Mouse (Mus musculus): Measurements from ENCODE around the gene Fnip2. TPM values are rescaled to one million over a fixed set of nuclear protein-coding genes. Genes with fewer than 3 reads are reported as not detected.

The Fnip2 gene
- polyA plus RNA-seq, 1 experiment from 2014 or later: 2.6 TPM

GRCm38 (mm10) chr3:79478880-79479279 lies 88.7 kb downstream of the Fnip2 start:
- H3K36me3 ChIP-seq (ENCODE audit: control insufficient read depth, insufficient read depth): peaks cover 24% of the 10 kb centered on the region
- no peaks in the 10 kb centered on the region for H3K27me3 ChIP-seq (ENCODE audit: control insufficient read depth, insufficient read depth, low read length)
- H3K4me3 ChIP-seq (ENCODE audit: low read length): no peak overlapping the region
- no peak overlapping the region for H3K27ac ChIP-seq (ENCODE audit: low read length)
- ATAC-seq (replicated peaks; ENCODE audit: extremely low read depth, insufficient read depth, low FRiP score): no peak
- no peak overlapping the region for H3K9ac ChIP-seq (ENCODE audit: low read length)
- H3K4me2 ChIP-seq (ENCODE audit: low read depth, low read length): no peak overlapping the region
- H3K4me1 ChIP-seq (ENCODE audit: control insufficient read depth, insufficient read depth, low read length): peaks cover 13% of the 10 kb centered on the region
- H3K9me3 ChIP-seq (replicated peaks; ENCODE audit: control insufficient read depth, low read length): peaks cover 5% of the 10 kb centered on the region
- 83% methylated on average over 4 of the region's 4 CpGs for WGBS

GRCm38 (mm10) chr3:79478400-79478799 lies 89.2 kb downstream of the Fnip2 start:
- H3K4me3 ChIP-seq (ENCODE audit: low read length): no peak overlapping the region
- no peak overlapping the region for H3K9ac ChIP-seq (ENCODE audit: low read length)
- H3K4me2 ChIP-seq (ENCODE audit: low read depth, low read length): no peak overlapping the region
- peaks cover 20% of the 10 kb centered on the region; the same call in 1 of the 2 replicates for H3K36me3 ChIP-seq (ENCODE audit: control insufficient read depth, insufficient read depth)
- WGBS: 75% methylated on average over 8 of the region's 8 CpGs
- no peaks in the 10 kb centered on the region for H3K27me3 ChIP-seq (ENCODE audit: control insufficient read depth, insufficient read depth, low read length)
- H3K4me1 ChIP-seq (ENCODE audit: control insufficient read depth, insufficient read depth, low read length): peaks cover 15% of the 10 kb centered on the region
- peaks cover 2% of the 10 kb centered on the region for H3K9me3 ChIP-seq (replicated peaks; ENCODE audit: control insufficient read depth, low read length)
- ATAC-seq (replicated peaks; ENCODE audit: extremely low read depth, insufficient read depth, low FRiP score): no peak
- H3K27ac ChIP-seq (ENCODE audit: low read length): no peak overlapping the region

- WGBS: 87% methylated on average over 2 of the region's 2 CpGs
- Histone ChIP-seq H3K9me3 (replicated peaks; ENCODE audit: control insufficient read depth, low read length) (no peaks in the 10 kb centered on the region), H3K4me1 (ENCODE audit: control insufficient read depth, insufficient read depth, low read length) (peaks cover 19% of the 10 kb centered on the region), H3K4me2 (ENCODE audit: low read depth, low read length) (no peak overlapping the region), H3K27me3 (ENCODE audit: control insufficient read depth, insufficient read depth, low read length) (no peaks in the 10 kb centered on the region), H3K9ac (ENCODE audit: low read length) (no peak overlapping the region), H3K27ac (ENCODE audit: low read length) (no peak overlapping the region; the same call in 1 of the 2 replicates), H3K36me3 (ENCODE audit: control insufficient read depth, insufficient read depth) (peaks cover 15% of the 10 kb centered on the region; the same call in 1 of the 2 replicates), H3K4me3 (ENCODE audit: low read length) (no peak overlapping the region)
- no peak for ATAC-seq (replicated peaks; ENCODE audit: extremely low read depth, insufficient read depth, low FRiP score)
Measured at GRCm38 (mm10) chr3:79475980-79476379, 91.6 kb downstream of the Fnip2 start.

- Histone ChIP-seq H3K4me2 (ENCODE audit: low read depth, low read length) (no peak overlapping the region), H3K4me1 (ENCODE audit: control insufficient read depth, insufficient read depth, low read length) (peaks cover 19% of the 10 kb centered on the region), H3K9ac (ENCODE audit: low read length) (no peak overlapping the region), H3K9me3 (replicated peaks; ENCODE audit: control insufficient read depth, low read length) (no peaks in the 10 kb centered on the region), H3K4me3 (ENCODE audit: low read length) (no peak overlapping the region), H3K36me3 (ENCODE audit: control insufficient read depth, insufficient read depth) (peaks cover 8% of the 10 kb centered on the region; the same call in 1 of the 2 replicates), H3K27ac (ENCODE audit: low read length) (peak overlapping the region; percentile 76), H3K27me3 (ENCODE audit: control insufficient read depth, insufficient read depth, low read length) (no peaks in the 10 kb centered on the region)
- ATAC-seq (replicated peaks; ENCODE audit: extremely low read depth, insufficient read depth, low FRiP score): peak; percentile 64; the same call in 1 of the 2 replicates
- WGBS: 59% methylated on average over 4 of the region's 4 CpGs
Measured at GRCm38 (mm10) chr3:79474911-79475310, 92.7 kb downstream of the Fnip2 start.

- ATAC-seq (replicated peaks; ENCODE audit: extremely low read depth, insufficient read depth, low FRiP score): no peak
- 80% methylated on average over 5 of the region's 5 CpGs for WGBS
- H3K4me1 ChIP-seq (ENCODE audit: control insufficient read depth, insufficient read depth, low read length): peaks cover 19% of the 10 kb centered on the region
- H3K36me3 ChIP-seq (ENCODE audit: control insufficient read depth, insufficient read depth): peaks cover 8% of the 10 kb centered on the region; the same call in 1 of the 2 replicates
- H3K27ac ChIP-seq (ENCODE audit: low read length): no peak overlapping the region
- H3K9me3 ChIP-seq (replicated peaks; ENCODE audit: control insufficient read depth, low read length): peaks cover 4% of the 10 kb centered on the region; the same call in 1 of the 2 replicates
- no peak overlapping the region for H3K9ac ChIP-seq (ENCODE audit: low read length)
- H3K4me3 ChIP-seq (ENCODE audit: low read length): no peak overlapping the region
- H3K27me3 ChIP-seq (ENCODE audit: control insufficient read depth, insufficient read depth, low read length): no peaks in the 10 kb centered on the region
- no peak overlapping the region for H3K4me2 ChIP-seq (ENCODE audit: low read depth, low read length)
Measured at GRCm38 (mm10) chr3:79472362-79472761, 95.2 kb downstream of the Fnip2 start.

DNA sequence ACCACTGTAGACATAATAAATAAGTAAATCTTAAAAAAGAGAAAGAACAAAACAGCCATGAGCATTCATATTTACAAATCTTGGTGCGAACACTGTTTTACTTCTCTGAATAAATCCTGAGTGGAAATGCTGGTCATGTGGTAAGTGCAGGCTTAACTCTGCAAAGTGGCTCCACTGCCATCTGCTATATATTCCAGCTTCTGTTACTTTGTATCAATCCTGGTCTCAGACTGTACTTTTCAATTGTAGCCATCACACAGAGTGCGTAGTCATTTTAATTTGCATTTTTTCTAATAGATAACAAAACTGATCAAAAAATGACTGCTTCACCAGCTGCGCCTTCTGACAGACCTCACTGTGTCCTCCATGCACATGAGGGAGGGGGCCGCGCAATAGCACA lies 98.2 kb downstream of the Fnip2 start:
- Histone ChIP-seq H3K36me3 (ENCODE audit: control insufficient read depth, insufficient read depth) (peaks cover 9% of the 10 kb centered on the region; the same call in 1 of the 2 replicates), H3K4me3 (ENCODE audit: low read length) (no peak overlapping the region), H3K4me1 (ENCODE audit: control insufficient read depth, insufficient read depth, low read length) (peaks cover 6% of the 10 kb centered on the region; the same call in 1 of the 2 replicates), H3K9ac (ENCODE audit: low read length) (no peak overlapping the region), H3K27me3 (ENCODE audit: control insufficient read depth, insufficient read depth, low read length) (no peaks in the 10 kb centered on the region), H3K27ac (ENCODE audit: low read length) (no peak overlapping the region), H3K9me3 (replicated peaks; ENCODE audit: control insufficient read depth, low read length) (peaks cover 4% of the 10 kb centered on the region; the same call in 1 of the 2 replicates), H3K4me2 (ENCODE audit: low read depth, low read length) (no peak overlapping the region)
- ATAC-seq (replicated peaks; ENCODE audit: extremely low read depth, insufficient read depth, low FRiP score): no peak
- WGBS: 99% methylated on average over 5 of the region's 5 CpGs

DNA sequence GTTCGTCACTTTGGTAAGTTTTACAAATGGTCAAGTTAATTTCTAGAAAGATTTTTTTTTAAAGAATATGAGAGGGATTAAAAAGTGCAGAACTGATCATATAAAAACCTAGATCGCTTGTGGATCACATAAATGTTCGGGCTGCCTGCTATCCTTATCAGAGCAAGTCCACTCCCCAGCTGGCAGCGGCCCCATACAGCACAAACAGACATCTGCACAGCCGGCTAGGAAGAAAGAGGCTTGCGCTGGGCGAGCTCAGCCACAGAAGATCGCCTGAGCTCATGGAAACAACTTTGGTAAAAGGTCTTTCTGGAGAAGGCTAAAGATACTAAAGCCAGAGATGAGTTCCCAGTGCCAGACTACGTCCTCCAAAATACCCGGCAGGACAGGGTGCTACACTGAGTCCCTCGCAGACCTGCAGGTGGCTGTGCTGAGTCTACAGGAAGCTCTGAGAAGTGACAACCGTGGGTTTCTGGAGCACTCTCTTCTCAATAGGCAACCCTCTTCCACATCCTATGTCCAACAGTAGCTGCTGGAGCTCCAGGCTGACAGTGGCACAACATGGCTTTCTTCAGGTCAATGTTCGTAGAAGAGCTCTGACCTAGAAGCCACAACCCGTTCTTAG lies 108.8 kb downstream of the Fnip2 start:
- H3K27me3 ChIP-seq (ENCODE audit: control insufficient read depth, insufficient read depth, low read length): no peaks in the 10 kb centered on the region
- WGBS: 68% methylated on average over 14 of the region's 14 CpGs
- H3K4me3 ChIP-seq (ENCODE audit: low read length): no peak overlapping the region
- no peak overlapping the region for H3K9ac ChIP-seq (ENCODE audit: low read length)
- H3K4me1 ChIP-seq (ENCODE audit: control insufficient read depth, insufficient read depth, low read length): 0 out of 2 replicates have a peak, but pooled peaks cover 3% of the 10 kb centered on the region
- no peak overlapping the region for H3K4me2 ChIP-seq (ENCODE audit: low read depth, low read length)
- H3K9me3 ChIP-seq (replicated peaks; ENCODE audit: control insufficient read depth, low read length): no peaks in the 10 kb centered on the region
- H3K36me3 ChIP-seq (ENCODE audit: control insufficient read depth, insufficient read depth): peaks cover 18% of the 10 kb centered on the region
- ATAC-seq (replicated peaks; ENCODE audit: extremely low read depth, insufficient read depth, low FRiP score): no peak; the same call in 1 of the 2 replicates
- no peak overlapping the region for H3K27ac ChIP-seq (ENCODE audit: low read length)

- ATAC-seq (replicated peaks; ENCODE audit: extremely low read depth, insufficient read depth, low FRiP score): no peak
- Histone ChIP-seq H3K27ac (ENCODE audit: low read length) (no peak overlapping the region), H3K9ac (ENCODE audit: low read length) (no peak overlapping the region), H3K9me3 (replicated peaks; ENCODE audit: control insufficient read depth, low read length) (no peaks in the 10 kb centered on the region), H3K4me3 (ENCODE audit: low read length) (no peak overlapping the region), H3K36me3 (ENCODE audit: control insufficient read depth, insufficient read depth) (peaks cover 13% of the 10 kb centered on the region), H3K4me1 (ENCODE audit: control insufficient read depth, insufficient read depth, low read length) (0 out of 2 replicates have a peak, but pooled peaks cover 3% of the 10 kb centered on the region), H3K4me2 (ENCODE audit: low read depth, low read length) (no peak overlapping the region), H3K27me3 (ENCODE audit: control insufficient read depth, insufficient read depth, low read length) (no peaks in the 10 kb centered on the region)
- 69% methylated on average over 11 of the region's 11 CpGs for WGBS
Measured at GRCm38 (mm10) chr3:79455761-79456160, 111.8 kb downstream of the Fnip2 start.

GRCm38 (mm10) chr3:79452696-79453263 lies 114.8 kb downstream of the Fnip2 start:
- Histone ChIP-seq H3K27me3 (ENCODE audit: control insufficient read depth, insufficient read depth, low read length) (no peaks in the 10 kb centered on the region), H3K27ac (ENCODE audit: low read length) (no peak overlapping the region), H3K4me1 (ENCODE audit: control insufficient read depth, insufficient read depth, low read length) (no peaks in the 10 kb centered on the region), H3K9me3 (replicated peaks; ENCODE audit: control insufficient read depth, low read length) (no peaks in the 10 kb centered on the region), H3K4me2 (ENCODE audit: low read depth, low read length) (no peak overlapping the region), H3K36me3 (ENCODE audit: control insufficient read depth, insufficient read depth) (no peaks in the 10 kb centered on the region), H3K4me3 (ENCODE audit: low read length) (no peak overlapping the region), H3K9ac (ENCODE audit: low read length) (no peak overlapping the region)
- ATAC-seq (replicated peaks; ENCODE audit: extremely low read depth, insufficient read depth, low FRiP score): no peak
- 74% methylated on average over 14 of the region's 14 CpGs for WGBS

All from heart, embryonic 16.5 days (tissue).